Mouse (Mus musculus): Measurements from ENCODE around the gene Tm4sf5.
A peak's percentile ranks its signal among the peaks of the same experiment; 100 is the strongest.
"Not testable (repeated sequence)": the region's sequence is repeated elsewhere in the genome, so short reads cannot be mapped to it uniquely, and the experiment has no call there.

Tm4sf5 gene

GRCm38 (mm10) chr11:70504970-70505369 lies at the start of gene Tm4sf5:
TSS of gene Tm4sf5 (plus strand) at chr11:70505244.
- DNase-seq = no peak

- DNase-seq = peak; percentile 54
These were observed 46.1 kb upstream of the Tm4sf5 start, which contains the start of gene Zmynd15 for GRCm38 (mm10) chr11:70458688-70459600. TSS of gene Zmynd15 (plus strand) at chr11:70459433.

- DNase-seq = no peak
These were observed 45.4 kb upstream of the Tm4sf5 start, which contains the start of gene Cxcl16 for GRCm38 (mm10) chr11:70459601-70460101. TSS of gene Cxcl16 (minus strand) at chr11:70459984.

- DNase-seq = no peak
These were observed 41.1 kb upstream of the Tm4sf5 start for GRCm38 (mm10) chr11:70463970-70464369.

GRCm38 (mm10) chr11:70465211-70465610 lies 39.8 kb upstream of the Tm4sf5 start:
- DNase-seq = no peak

- DNase-seq = peak; percentile 27
These were observed 39.2 kb upstream of the Tm4sf5 start for GRCm38 (mm10) chr11:70465824-70466223.

GRCm38 (mm10) chr11:70467902-70468619 lies 37.0 kb upstream of the Tm4sf5 start:
- no peak for DNase-seq

GRCm38 (mm10) chr11:70469764-70470163 lies 35.3 kb upstream of the Tm4sf5 start:
- no peak for DNase-seq

- no peak for DNase-seq
These were observed 32.3 kb upstream of the Tm4sf5 start for GRCm38 (mm10) chr11:70472716-70473115.

- DNase-seq = not testable (repeated sequence)
These were observed 31.8 kb upstream of the Tm4sf5 start for GRCm38 (mm10) chr11:70473291-70473690.

- DNase-seq = no peak
These were observed 30.0 kb upstream of the Tm4sf5 start for GRCm38 (mm10) chr11:70474872-70475534.

- no peak for DNase-seq
These were observed 19.5 kb upstream of the Tm4sf5 start for GRCm38 (mm10) chr11:70485498-70485897.

- no peak for DNase-seq
These were observed 17.2 kb upstream of the Tm4sf5 start for GRCm38 (mm10) chr11:70487816-70488215.

GRCm38 (mm10) chr11:70489138-70489537 lies 15.9 kb upstream of the Tm4sf5 start:
- no peak for DNase-seq

GRCm38 (mm10) chr11:70489684-70490083 lies 15.4 kb upstream of the Tm4sf5 start:
- no peak for DNase-seq

- no peak for DNase-seq
These were observed 5.2 kb upstream of the Tm4sf5 start for GRCm38 (mm10) chr11:70499566-70500475.

GRCm38 (mm10) chr11:70500476-70500812 lies 4.6 kb upstream of the Tm4sf5 start:
- DNase-seq = no peak

- DNase-seq = no peak
These were observed 3.0 kb upstream of the Tm4sf5 start for GRCm38 (mm10) chr11:70502018-70502417.

- DNase-seq = peak; percentile 74
These were observed 1.3 kb downstream of the Tm4sf5 start for GRCm38 (mm10) chr11:70506385-70506784.

- DNase-seq = no peak
These were observed 2.0 kb downstream of the Tm4sf5 start for GRCm38 (mm10) chr11:70506962-70507515.

GRCm38 (mm10) chr11:70509753-70510564 lies 4.9 kb downstream of the Tm4sf5 start:
- DNase-seq = peak; percentile 66
